Comparison of ENCODE assay signal across 8 mouse cellular contexts in the genomic region with DNA sequence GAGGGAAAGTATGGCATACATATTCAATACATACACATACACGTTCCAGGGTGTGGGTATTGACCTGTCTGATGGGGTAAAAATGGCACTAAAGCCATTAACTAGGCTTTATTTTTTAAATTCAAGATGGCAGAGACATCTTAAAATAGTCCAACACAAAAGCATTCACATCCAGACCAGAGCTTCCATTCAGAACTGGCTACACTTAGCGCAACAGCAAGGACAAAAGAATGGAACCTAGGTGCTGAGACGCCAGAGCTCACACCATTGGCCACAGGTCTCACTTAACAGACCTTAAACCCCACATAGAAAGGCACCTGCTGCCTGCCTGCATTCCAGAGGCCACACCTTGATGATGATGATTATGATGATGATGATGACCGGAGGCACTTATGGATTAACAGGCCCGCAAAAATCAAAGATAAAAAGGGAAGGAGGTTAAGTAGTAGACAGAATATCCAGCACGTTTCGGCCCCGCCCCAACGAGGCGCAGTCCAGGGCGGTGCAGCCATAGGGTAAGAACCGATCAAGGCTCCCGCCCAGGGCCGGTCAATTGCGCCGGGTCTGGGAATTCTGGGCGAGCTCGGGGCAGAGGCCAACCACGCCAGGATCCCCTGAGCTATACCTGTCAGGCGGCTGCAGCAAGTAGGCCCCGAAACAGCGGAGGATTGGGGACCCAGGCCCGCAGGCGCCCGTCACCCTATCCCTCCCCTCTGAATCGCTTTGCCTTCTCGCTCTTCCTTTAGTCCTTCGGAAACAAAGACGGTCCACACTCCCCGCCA. TPM values are rescaled to one million over a fixed set of nuclear protein-coding genes. Genes with fewer than 3 reads are reported as not detected.
A peak's percentile ranks its signal among the peaks of the same experiment; 100 is the strongest.
DNase-seq lines count a peak whose midpoint lies in the region; ATAC-seq and TF ChIP-seq lines count a peak whose summit lies in the region.

No protein-coding gene starts in this region.

- intact Hi-C loops in left cerebral cortex, adult 2 months (cut with DNase I) = loop anchor here (5.0 kb wide), 1 partner anchor 162 kb away; a partner anchor contains a TSS
- intact Hi-C loops in left cerebral cortex, postnatal 36 days (cut with DNase I) = loop anchor here (1.0 to 5.0 kb wide), 2 partner anchors 47 to 113 kb away; a partner anchor contains a TSS

- no peaks in the 10 kb centered on the region for H3K27me3 ChIP-seq in forebrain, embryonic 10.5 days (ENCODE audit: poor library complexity, severe bottlenecking)
- no peaks in the 10 kb centered on the region for H3K27me3 ChIP-seq in hindbrain, postnatal 0 days (ENCODE audit: insufficient read depth, low read length)
- no peaks in the 10 kb centered on the region for H3K27me3 ChIP-seq in liver, embryonic 12.5 days (replicated peaks)
- no peaks in the 10 kb centered on the region for H3K27me3 ChIP-seq in midbrain, postnatal 0 days (ENCODE audit: insufficient read depth, low read length)

- 2% methylated on average over 30 of the region's 30 CpGs for WGBS in forebrain, embryonic 10.5 days
- WGBS in hindbrain, postnatal 0 days = under 1% methylated on average over 30 of the region's 30 CpGs
- WGBS in liver, embryonic 12.5 days (ENCODE audit: insufficient replicate concordance) = 3% methylated on average over 30 of the region's 30 CpGs
- under 1% methylated on average over 30 of the region's 30 CpGs for WGBS in midbrain, postnatal 0 days

- H3K36me3 ChIP-seq in forebrain, embryonic 10.5 days (replicated peaks) = peaks cover 7% of the 10 kb centered on the region
- H3K36me3 ChIP-seq in hindbrain, postnatal 0 days (ENCODE audit: insufficient read depth, low read length) = 0 out of 2 replicates have a peak, but pooled peaks cover 1% of the 10 kb centered on the region
- H3K36me3 ChIP-seq in liver, embryonic 12.5 days = peaks cover 8% of the 10 kb centered on the region
- no peaks in the 10 kb centered on the region for H3K36me3 ChIP-seq in midbrain, postnatal 0 days (ENCODE audit: insufficient read depth, low read length)

- DNase-seq in left cerebral cortex, adult 2 months (ENCODE audit: extremely low spot score in 1 of 2, low spot score in 2 of 2) = peak in 1 of 2 experiments; percentile 56
- DNase-seq in left cerebral cortex, postnatal 36 days (ENCODE audit: low spot score in 2 of 2) = no peak
- peak; percentile 70 to 78 for DNase-seq in adrenal gland, postnatal 36 days
- peak; percentile 73 for DNase-seq in forebrain, embryonic 10.5 days (ENCODE audit: extremely low spot score, low spot score)
- peak; percentile 68 for DNase-seq in hindbrain, postnatal 0 days (ENCODE audit: low spot score)
- peak; percentile 55 for DNase-seq in midbrain, postnatal 0 days (ENCODE audit: low spot score)
- DNase-seq in urinary bladder, postnatal 25 days (ENCODE audit: low spot score) = peak; percentile 46

- H3K9ac ChIP-seq in hindbrain, postnatal 0 days (replicated peaks; ENCODE audit: low read length) = peak overlapping the region; percentile 74
- H3K9ac ChIP-seq in liver, embryonic 12.5 days = peak overlapping the region; percentile 86
- H3K9ac ChIP-seq in midbrain, postnatal 0 days (replicated peaks; ENCODE audit: low read length, poor library complexity, severe bottlenecking) = peak overlapping the region; percentile 94

- TF ChIP-seq CTCF in left cerebral cortex, adult 2 months (IDR thresholded peaks at IDR 0.05) = no peak
- TF ChIP-seq CTCF in hindbrain, postnatal 0 days (IDR thresholded peaks at IDR 0.05; ENCODE audit: low read depth) = no peak
- TF ChIP-seq CTCF in midbrain, postnatal 0 days (IDR thresholded peaks at IDR 0.05) = no peak

- H3K27ac ChIP-seq in left cerebral cortex, adult 2 months = peak overlapping the region; percentile 77
- H3K27ac ChIP-seq in forebrain, embryonic 10.5 days = peak overlapping the region; percentile 92
- peak overlapping the region; percentile 82 for H3K27ac ChIP-seq in hindbrain, postnatal 0 days
- peak overlapping the region; percentile 76 for H3K27ac ChIP-seq in liver, embryonic 12.5 days
- H3K27ac ChIP-seq in midbrain, postnatal 0 days (ENCODE audit: low read depth, low read length) = peak overlapping the region; percentile 91

- peak overlapping the region; percentile 92 for H3K4me3 ChIP-seq in left cerebral cortex, adult 2 months
- H3K4me3 ChIP-seq in forebrain, embryonic 10.5 days = peak overlapping the region; percentile 90
- peak overlapping the region; percentile 67 for H3K4me3 ChIP-seq in hindbrain, postnatal 0 days (ENCODE audit: low read length)
- H3K4me3 ChIP-seq in liver, embryonic 12.5 days = peak overlapping the region; percentile 75
- H3K4me3 ChIP-seq in midbrain, postnatal 0 days (ENCODE audit: low read depth, low read length) = peak overlapping the region; percentile 93

- H3K9me3 ChIP-seq in forebrain, embryonic 10.5 days = no peaks in the 10 kb centered on the region
- no peaks in the 10 kb centered on the region for H3K9me3 ChIP-seq in hindbrain, postnatal 0 days (ENCODE audit: low read length)
- H3K9me3 ChIP-seq in liver, embryonic 12.5 days (replicated peaks) = no peaks in the 10 kb centered on the region
- no peaks in the 10 kb centered on the region for H3K9me3 ChIP-seq in midbrain, postnatal 0 days (ENCODE audit: low read length)

- peak overlapping the region; percentile 64 for H3K4me2 ChIP-seq in hindbrain, postnatal 0 days (ENCODE audit: low read depth, low read length)
- peak overlapping the region; percentile 83 for H3K4me2 ChIP-seq in liver, embryonic 12.5 days
- peak overlapping the region; percentile 54 for H3K4me2 ChIP-seq in midbrain, postnatal 0 days (ENCODE audit: low read depth, low read length, poor library complexity, severe bottlenecking)

- ATAC-seq in hindbrain, postnatal 0 days = peak; percentile 70
- peak; percentile 84 for ATAC-seq in liver, embryonic 12.5 days
- ATAC-seq in midbrain, postnatal 0 days (ENCODE audit: low FRiP score) = peak; percentile 72

- H3K4me1 ChIP-seq in forebrain, embryonic 10.5 days = peaks cover 32% of the 10 kb centered on the region
- peaks cover 15% of the 10 kb centered on the region for H3K4me1 ChIP-seq in hindbrain, postnatal 0 days (ENCODE audit: insufficient read depth, low read length)
- peaks cover 35% of the 10 kb centered on the region for H3K4me1 ChIP-seq in liver, embryonic 12.5 days
- no peaks in the 10 kb centered on the region for H3K4me1 ChIP-seq in midbrain, postnatal 0 days (ENCODE audit: insufficient read depth, low read length)

RNA-seq across cellular contexts. Expression of a gene that starts 0.6 kb away (rescaled TPM):
- total RNA-seq in left cerebral cortex, adult 2 months (2021) = 10 to 100 TPM; 77.3 to 80.2 TPM
- 10 to 100 TPM; 76.5 to 81.5 TPM for total RNA-seq in left cerebral cortex, postnatal 36 days (2021)
- 10 to 100 TPM; 18.0 to 22.8 TPM for total RNA-seq in adrenal gland, postnatal 36 days (2021)
- 28.1 and 28.9 TPM in 2 replicates for polyA plus RNA-seq in forebrain, embryonic 10.5 days (2016; fragmentation: Nextera tagmentation; extraction: Ambion mirVana)
- total RNA-seq in hindbrain, postnatal 0 days (2014; rRNA removed) = 38.6 and 51.6 TPM in 2 replicates
- polyA plus RNA-seq in hindbrain, postnatal 0 days (2015; fragmentation: Nextera tagmentation; extraction: Ambion mirVana) = 33.3 and 34.4 TPM in 2 replicates
- 13.3 and 16.5 TPM in 2 replicates for polyA plus RNA-seq in liver, embryonic 12.5 days (2016; fragmentation: Nextera tagmentation; extraction: Ambion mirVana)
- total RNA-seq in midbrain, postnatal 0 days (2014; rRNA removed) = 38.2 and 57.3 TPM in 2 replicates
- polyA plus RNA-seq in midbrain, postnatal 0 days (2015; fragmentation: Nextera tagmentation; extraction: Ambion mirVana) = 38.6 and 39.3 TPM in 2 replicates

RNA-seq across cellular contexts. Expression of a gene that starts 0.7 kb away (rescaled TPM):
- 10 to 100 TPM in 1 of 2 experiments, 1 to 10 TPM in 1; 9.9 to 12.3 TPM for total RNA-seq in left cerebral cortex, adult 2 months (2021)
- total RNA-seq in left cerebral cortex, postnatal 36 days (2021) = 10 to 100 TPM in 1 of 2 experiments, 1 to 10 TPM in 1; 9.7 to 11.8 TPM
- 1 to 10 TPM; 5.1 to 5.8 TPM for total RNA-seq in adrenal gland, postnatal 36 days (2021)
- 3.5 and 3.6 TPM in 2 replicates for polyA plus RNA-seq in forebrain, embryonic 10.5 days (2016; fragmentation: Nextera tagmentation; extraction: Ambion mirVana)
- 4.7 and 5.2 TPM in 2 replicates for total RNA-seq in hindbrain, postnatal 0 days (2014; rRNA removed)
- polyA plus RNA-seq in hindbrain, postnatal 0 days (2015; fragmentation: Nextera tagmentation; extraction: Ambion mirVana) = 1.9 and 2.0 TPM in 2 replicates
- 3.5 and 3.7 TPM in 2 replicates for polyA plus RNA-seq in liver, embryonic 12.5 days (2016; fragmentation: Nextera tagmentation; extraction: Ambion mirVana)
- total RNA-seq in midbrain, postnatal 0 days (2014; rRNA removed) = 3.1 and 3.5 TPM in 2 replicates
- polyA plus RNA-seq in midbrain, postnatal 0 days (2015; fragmentation: Nextera tagmentation; extraction: Ambion mirVana) = 1.2 and 1.4 TPM in 2 replicates

Comparison
In these comparisons a context has a peak if more than half of its experiments do, and no peak if none do; other contexts are left out.
1. DNase-seq: peak in adrenal gland, postnatal 36 days (2 of 2), forebrain, embryonic 10.5 days (single experiment), hindbrain, postnatal 0 days (single experiment), midbrain, postnatal 0 days (single experiment) and urinary bladder, postnatal 25 days (single experiment); none in left cerebral cortex, postnatal 36 days (0 of 2).
2. Peak in every context shown above with its lines, with median percentiles within 50 percentile points of each other: H3K27ac ChIP-seq, H3K4me3 ChIP-seq, ATAC-seq, H3K4me2 ChIP-seq and H3K9ac ChIP-seq.